Mouse (Mus musculus): ENCODE data around the gene Rbm4b. TPM values are rescaled to one million over a fixed set of nuclear protein-coding genes. Genes with fewer than 3 reads are reported as not detected.

Rbm4b gene
- polyA plus RNA-seq, 1 experiment: 11.9 TPM

DNA sequence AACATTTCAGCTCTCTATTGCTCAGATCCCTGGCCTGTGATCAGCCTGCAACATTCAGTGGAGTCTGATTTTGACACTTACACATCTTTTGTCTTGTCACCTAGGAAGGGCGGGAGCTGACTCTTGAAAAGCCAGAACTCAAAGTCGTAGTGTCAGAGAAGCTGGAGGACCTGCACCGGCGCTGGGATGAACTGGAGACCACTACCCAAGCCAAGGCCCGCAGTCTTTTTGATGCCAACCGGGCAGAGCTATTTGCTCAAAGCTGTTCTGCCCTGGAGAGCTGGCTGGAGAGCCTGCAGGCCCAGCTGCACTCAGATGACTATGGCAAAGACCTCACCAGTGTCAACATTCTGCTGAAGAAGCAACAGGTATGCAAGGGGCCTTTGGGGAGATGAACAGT is 14.1 kb upstream of the Rbm4b start:
- TF ChIP-seq POLR2A (IDR thresholded peaks at IDR 0.05; ENCODE audit: low read depth, low read length) (no peak), CTCF (IDR thresholded peaks at IDR 0.05; ENCODE audit: borderline replicate concordance, insufficient read depth, low read length) (no peak)
- Histone ChIP-seq H3K27ac (ENCODE audit: insufficient read depth, low read length) (no peak overlapping the region), H3K4me1 (ENCODE audit: control insufficient read depth, insufficient read depth, low read length) (0 out of 2 replicates have a peak, but pooled peaks cover 11% of the 10 kb centered on the region), H3K4me3 (ENCODE audit: insufficient read depth, low read length) (no peak overlapping the region)

DNA sequence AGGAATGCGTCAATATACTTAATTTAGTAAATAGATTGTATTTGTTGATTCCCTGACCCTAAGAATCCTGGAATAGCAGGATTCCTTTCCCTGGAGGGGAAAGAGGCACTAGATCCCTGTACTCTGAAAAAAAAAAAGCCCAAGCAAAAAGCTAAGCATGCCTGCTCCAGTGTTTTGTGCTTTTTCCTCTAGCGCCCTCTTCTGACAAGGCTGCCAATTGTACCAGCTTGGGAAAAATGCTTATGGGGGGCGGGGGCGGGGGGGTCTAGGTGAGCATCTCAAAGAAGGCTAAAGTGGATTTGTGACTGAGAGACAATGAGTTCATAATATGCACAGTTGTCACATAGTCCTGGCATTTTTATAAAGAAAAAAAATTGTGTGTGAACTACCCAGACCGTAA is 12.8 kb upstream of the Rbm4b start:
- Histone ChIP-seq H3K4me1 (ENCODE audit: control insufficient read depth, insufficient read depth, low read length) (0 out of 2 replicates have a peak, but pooled peaks cover 11% of the 10 kb centered on the region), H3K27ac (ENCODE audit: insufficient read depth, low read length) (no peak overlapping the region), H3K4me3 (ENCODE audit: insufficient read depth, low read length) (no peak overlapping the region)
- TF ChIP-seq POLR2A (IDR thresholded peaks at IDR 0.05; ENCODE audit: low read depth, low read length) (no peak), CTCF (IDR thresholded peaks at IDR 0.05; ENCODE audit: borderline replicate concordance, insufficient read depth, low read length) (no peak)

DNA sequence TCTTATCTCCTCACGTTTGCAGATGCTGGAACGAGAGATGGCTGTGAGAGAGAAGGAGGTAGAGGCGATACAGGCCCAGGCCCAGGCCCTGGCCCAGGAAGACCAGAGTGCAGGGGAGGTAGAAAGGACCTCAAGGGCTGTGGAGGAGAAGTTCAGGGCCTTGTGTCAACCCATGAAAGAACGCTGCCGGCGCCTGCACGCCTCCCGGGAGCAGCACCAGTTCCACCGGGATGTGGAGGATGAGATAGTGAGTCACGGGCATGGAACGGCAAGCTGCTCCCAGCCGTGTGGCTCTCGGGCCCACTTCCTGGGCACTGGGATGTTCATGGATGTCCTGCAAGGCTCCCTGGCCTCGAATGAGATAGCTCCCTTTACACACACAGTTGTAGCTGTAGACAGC is 12.3 kb upstream of the Rbm4b start:
- H3K27ac ChIP-seq (ENCODE audit: insufficient read depth, low read length): no peak overlapping the region
- no peak for TF ChIP-seq POLR2A (IDR thresholded peaks at IDR 0.05; ENCODE audit: low read depth, low read length)
- TF ChIP-seq CTCF (IDR thresholded peaks at IDR 0.05; ENCODE audit: borderline replicate concordance, insufficient read depth, low read length): no peak

DNA sequence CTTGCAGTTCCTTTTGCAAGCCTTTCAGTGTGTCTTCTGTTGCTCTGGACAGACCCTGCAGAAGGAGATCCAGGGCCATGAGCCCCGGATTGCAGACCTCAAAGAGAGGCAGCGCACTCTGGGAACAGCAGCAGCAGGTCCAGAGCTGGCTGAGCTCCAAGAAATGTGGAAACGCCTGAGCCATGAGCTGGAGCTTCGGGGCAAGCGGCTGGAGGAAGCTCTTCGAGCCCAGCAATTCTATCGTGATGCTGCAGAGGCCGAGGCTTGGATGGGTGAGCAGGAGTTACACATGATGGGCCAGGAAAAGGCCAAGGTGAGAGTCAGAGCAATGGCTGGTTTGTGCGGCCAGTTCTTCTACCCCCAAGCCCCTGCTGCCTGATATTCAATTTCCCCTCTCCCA is 11.2 kb upstream of the Rbm4b start:
- H3K4me3 ChIP-seq (ENCODE audit: insufficient read depth, low read length): no peak overlapping the region
- 0 out of 2 replicates have a peak, but pooled peaks cover 11% of the 10 kb centered on the region for H3K4me1 ChIP-seq (ENCODE audit: control insufficient read depth, insufficient read depth, low read length)
- TF ChIP-seq POLR2A (IDR thresholded peaks at IDR 0.05; ENCODE audit: low read depth, low read length) (no peak), CTCF (IDR thresholded peaks at IDR 0.05; ENCODE audit: borderline replicate concordance, insufficient read depth, low read length) (no peak)
- no peak overlapping the region for H3K27ac ChIP-seq (ENCODE audit: insufficient read depth, low read length)

More for the DNA sequence above, 12.3 kb upstream of the Rbm4b start:
- Histone ChIP-seq H3K4me1 (ENCODE audit: control insufficient read depth, insufficient read depth, low read length) (0 out of 2 replicates have a peak, but pooled peaks cover 11% of the 10 kb centered on the region), H3K4me3 (ENCODE audit: insufficient read depth, low read length) (no peak overlapping the region)

DNA sequence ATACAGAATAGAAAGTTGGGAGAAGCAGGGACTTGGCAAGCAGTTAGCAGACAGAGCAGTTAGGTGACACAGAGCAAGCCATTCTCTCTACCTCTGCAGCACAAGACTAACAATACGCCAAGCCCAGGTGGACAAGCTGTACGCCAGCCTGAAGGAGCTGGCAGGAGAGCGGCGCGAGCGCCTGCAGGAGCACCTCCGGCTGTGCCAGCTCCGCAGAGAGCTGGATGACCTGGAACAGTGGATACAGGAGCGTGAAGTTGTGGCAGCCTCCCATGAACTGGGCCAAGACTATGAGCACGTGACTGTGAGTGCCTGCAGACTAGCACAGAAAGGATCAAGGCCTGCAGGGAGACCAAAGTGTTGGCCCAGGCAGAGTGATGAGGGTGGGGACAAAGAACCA is 10.6 kb upstream of the Rbm4b start:
- 0 out of 2 replicates have a peak, but pooled peaks cover 11% of the 10 kb centered on the region for H3K4me1 ChIP-seq (ENCODE audit: control insufficient read depth, insufficient read depth, low read length)
- no peak overlapping the region for H3K27ac ChIP-seq (ENCODE audit: insufficient read depth, low read length)
- no peak for TF ChIP-seq POLR2A (IDR thresholded peaks at IDR 0.05; ENCODE audit: low read depth, low read length)
- TF ChIP-seq CTCF (IDR thresholded peaks at IDR 0.05; ENCODE audit: borderline replicate concordance, insufficient read depth, low read length): no peak

DNA sequence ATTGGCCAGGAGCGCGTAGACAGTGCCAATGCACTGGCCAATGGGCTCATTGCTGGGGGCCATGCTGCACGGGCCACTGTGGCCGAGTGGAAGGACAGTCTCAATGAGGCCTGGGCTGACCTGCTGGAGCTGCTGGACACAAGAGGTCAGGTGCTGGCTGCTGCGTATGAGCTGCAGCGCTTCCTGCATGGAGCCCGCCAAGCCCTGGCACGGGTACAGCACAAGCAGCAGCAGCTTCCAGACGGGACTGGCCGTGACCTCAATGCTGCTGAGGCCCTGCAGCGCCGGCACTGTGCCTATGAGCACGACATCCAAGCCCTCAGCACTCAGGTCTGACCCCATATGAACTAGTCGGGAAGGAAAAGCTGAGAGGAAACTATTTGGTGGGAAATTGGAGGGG is 9.7 kb upstream of the Rbm4b start:
- no peak overlapping the region for H3K27ac ChIP-seq (ENCODE audit: insufficient read depth, low read length)
- H3K4me3 ChIP-seq (ENCODE audit: insufficient read depth, low read length): no peak overlapping the region
- H3K4me1 ChIP-seq (ENCODE audit: control insufficient read depth, insufficient read depth, low read length): 0 out of 2 replicates have a peak, but pooled peaks cover 6% of the 10 kb centered on the region
- no peak for TF ChIP-seq POLR2A (IDR thresholded peaks at IDR 0.05; ENCODE audit: low read depth, low read length)

More for the DNA sequence above, 10.6 kb upstream of the Rbm4b start:
- H3K4me3 ChIP-seq (ENCODE audit: insufficient read depth, low read length): no peak overlapping the region

DNA sequence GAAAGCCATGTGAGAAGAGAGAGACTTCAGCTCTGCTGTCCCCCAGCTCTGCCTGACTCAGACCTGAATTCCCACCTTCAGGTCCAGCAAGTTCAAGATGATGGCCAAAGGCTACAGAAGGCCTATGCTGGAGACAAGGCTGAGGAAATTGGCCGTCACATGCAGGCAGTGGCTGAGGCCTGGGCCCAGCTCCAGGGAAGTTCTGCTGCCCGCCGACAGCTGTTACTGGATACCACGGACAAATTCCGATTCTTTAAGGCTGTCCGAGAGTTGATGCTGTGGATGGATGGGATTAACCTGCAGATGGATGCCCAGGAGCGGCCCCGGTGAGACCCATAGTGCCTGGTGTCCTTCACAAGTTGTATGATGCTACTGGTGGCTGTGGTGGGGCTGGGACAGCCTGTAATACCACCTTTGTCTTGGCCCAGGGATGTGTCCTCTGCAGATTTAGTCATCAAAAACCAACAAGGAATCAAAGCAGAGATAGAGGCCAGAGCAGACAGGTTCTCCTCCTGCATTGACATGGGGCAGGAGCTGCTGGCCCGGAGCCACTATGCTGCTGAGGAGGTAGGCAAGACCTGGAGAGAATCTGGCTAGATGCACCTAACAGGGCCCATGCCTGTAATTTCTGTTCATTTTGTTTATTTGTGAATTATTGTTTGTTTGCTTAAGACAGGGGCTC is 8.5 kb upstream of the Rbm4b start:
- Histone ChIP-seq H3K4me3 (ENCODE audit: insufficient read depth, low read length) (no peak overlapping the region), H3K27ac (ENCODE audit: insufficient read depth, low read length) (no peak overlapping the region), H3K4me1 (ENCODE audit: control insufficient read depth, insufficient read depth, low read length) (no peaks in the 10 kb centered on the region)
- no peak for TF ChIP-seq POLR2A (IDR thresholded peaks at IDR 0.05; ENCODE audit: low read depth, low read length)
- TF ChIP-seq CTCF (IDR thresholded peaks at IDR 0.05; ENCODE audit: borderline replicate concordance, insufficient read depth, low read length): no peak

DNA sequence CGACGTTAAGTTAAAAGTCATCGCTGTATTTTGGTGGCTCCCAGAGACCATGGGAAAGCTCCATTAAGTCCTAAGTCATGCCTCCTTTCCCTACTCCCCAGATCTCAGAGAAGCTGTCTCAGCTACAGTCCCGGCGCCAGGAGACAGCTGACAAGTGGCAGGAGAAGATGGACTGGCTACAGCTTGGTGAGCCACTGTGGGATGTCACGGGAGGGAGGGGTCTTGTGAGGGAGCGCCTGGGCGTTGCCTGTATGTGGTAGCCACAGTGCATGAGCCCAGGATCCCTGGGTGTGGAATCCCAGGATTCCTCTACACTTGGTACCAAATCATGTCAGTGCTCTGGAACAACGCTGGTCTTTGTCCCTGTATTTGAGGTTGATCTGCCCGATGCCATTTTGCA is 7.8 kb upstream of the Rbm4b start:
- Histone ChIP-seq H3K4me1 (ENCODE audit: control insufficient read depth, insufficient read depth, low read length) (no peaks in the 10 kb centered on the region), H3K4me3 (ENCODE audit: insufficient read depth, low read length) (no peak overlapping the region), H3K27ac (ENCODE audit: insufficient read depth, low read length) (no peak overlapping the region)
- no peak for TF ChIP-seq CTCF (IDR thresholded peaks at IDR 0.05; ENCODE audit: borderline replicate concordance, insufficient read depth, low read length)
- TF ChIP-seq POLR2A (IDR thresholded peaks at IDR 0.05; ENCODE audit: low read depth, low read length): no peak

DNA sequence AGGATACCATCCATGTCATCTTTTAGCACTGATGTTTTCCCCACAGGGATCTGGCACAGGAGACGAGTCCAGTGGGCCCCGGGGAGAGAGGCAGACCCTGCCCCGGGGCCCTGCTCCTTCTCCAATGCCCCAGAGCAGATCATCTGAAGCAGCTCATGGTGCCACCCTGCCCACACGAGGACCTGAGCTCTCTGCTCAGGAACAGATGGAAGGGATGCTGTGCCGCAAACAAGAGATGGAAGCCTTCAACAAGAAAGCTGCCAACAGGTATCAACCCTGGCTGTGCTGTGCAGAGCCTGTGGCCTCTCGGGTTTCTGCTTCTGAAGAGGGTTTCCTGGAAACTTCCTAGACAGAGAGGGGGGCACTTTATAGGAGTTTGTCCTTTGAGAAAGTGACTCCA is 6.3 kb upstream of the Rbm4b start:
- H3K27ac ChIP-seq (ENCODE audit: insufficient read depth, low read length): no peak overlapping the region
- no peaks in the 10 kb centered on the region for H3K4me1 ChIP-seq (ENCODE audit: control insufficient read depth, insufficient read depth, low read length)
- H3K4me3 ChIP-seq (ENCODE audit: insufficient read depth, low read length): no peak overlapping the region
- TF ChIP-seq POLR2A (IDR thresholded peaks at IDR 0.05; ENCODE audit: low read depth, low read length) (no peak), CTCF (IDR thresholded peaks at IDR 0.05; ENCODE audit: borderline replicate concordance, insufficient read depth, low read length) (no peak)

DNA sequence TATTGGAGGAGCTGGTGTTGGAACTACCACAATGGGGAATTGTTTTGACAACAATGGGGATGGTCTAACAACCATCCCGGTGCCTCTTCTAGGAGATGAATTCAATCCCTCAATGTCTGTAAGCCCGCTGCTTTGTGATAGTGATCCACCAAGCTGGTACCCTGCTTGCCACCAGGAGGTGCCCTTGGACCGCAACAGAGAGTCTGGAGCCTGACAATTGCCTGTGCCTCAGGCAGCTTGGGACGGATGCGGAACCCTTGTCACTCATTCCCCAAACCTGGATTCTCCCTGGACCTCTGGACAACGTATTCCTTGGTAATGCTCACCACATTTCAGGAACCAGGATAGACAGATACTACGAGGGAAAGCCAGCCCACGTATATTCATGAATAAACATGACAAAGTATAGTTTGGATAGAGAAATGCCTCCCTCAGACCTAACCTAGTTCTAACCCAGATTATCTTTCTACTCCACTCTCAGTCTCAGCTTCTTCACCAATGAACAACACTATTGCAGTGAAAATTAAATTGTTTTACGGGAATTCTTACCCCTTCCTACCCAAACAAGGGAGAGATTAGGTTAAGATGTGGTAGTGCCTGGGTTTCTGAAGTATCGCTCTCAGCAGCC is 618 bp upstream of the Rbm4b start:
- Histone ChIP-seq H3K27ac (ENCODE audit: insufficient read depth, low read length) (peak overlapping the region; percentile 79), H3K4me3 (ENCODE audit: insufficient read depth, low read length) (peak overlapping the region; percentile 53), H3K4me1 (ENCODE audit: control insufficient read depth, insufficient read depth, low read length) (peaks cover 4% of the 10 kb centered on the region)
- peak; percentile 93 for TF ChIP-seq CTCF (IDR thresholded peaks at IDR 0.05; ENCODE audit: borderline replicate concordance, insufficient read depth, low read length)
- peak; percentile 49; the same call in 1 of the 2 replicates for TF ChIP-seq POLR2A (IDR thresholded peaks at IDR 0.05; ENCODE audit: low read depth, low read length)
